Mouse (Mus musculus) midbrain, embryonic 11.5 days (tissue): Measurements from ENCODE around the gene Map3k4. TPM values are rescaled to one million over a fixed set of nuclear protein-coding genes. Genes with fewer than 3 reads are reported as not detected.
"Not testable (repeated sequence)": the region's sequence is repeated elsewhere in the genome, so short reads cannot be mapped to it uniquely, and the experiment has no call there.

Experiments
- ATAC-seq: fragments of 200-750 bp; cut with Nextera tagmentation; 2 replicates; pipeline ENCODE4 v1.8.0; 2017; ENCODE audit warnings: moderate TSS enrichment, moderate library complexity; ENCODE audit not compliant: low FRiP score
- DNase-seq: peaks from one replicate; pipeline ENCODE4 v3.0.0; 2015; ENCODE audit warnings: low spot score; ENCODE audit errors: missing footprints
- H3K27ac ChIP-seq: fragments of 300-500 bp; sonication (generic); 2 replicates; pipeline ENCODE4 v1.5.1; 2014; ENCODE audit warnings: low read depth, low read length
- H3K27me3 ChIP-seq: fragments of 300-500 bp; sonication (generic); 2 replicates; pipeline ENCODE4 v1.6.1; 2014; ENCODE audit warnings: mild to moderate bottlenecking, low read length, moderate library complexity, mixed read lengths; ENCODE audit not compliant: control insufficient read depth, insufficient read depth
- H3K36me3 ChIP-seq: fragments of 300-500 bp; sonication (generic); 2 replicates; pipeline ENCODE4 v1.6.1; 2014; ENCODE audit warnings: mild to moderate bottlenecking, low read length, moderate library complexity, mixed read lengths; ENCODE audit not compliant: control insufficient read depth, insufficient read depth
- H3K4me1 ChIP-seq: fragments of 300-500 bp; sonication (generic); 2 replicates; pipeline ENCODE4 v1.6.1; 2014; ENCODE audit warnings: low read length; ENCODE audit not compliant: control insufficient read depth, insufficient read depth
- H3K4me2 ChIP-seq: fragments of 300-500 bp; sonication (generic); 2 replicates; pipeline ENCODE4 v1.6.1; 2014; ENCODE audit warnings: mild to moderate bottlenecking, moderate library complexity
- H3K4me3 ChIP-seq: fragments of 300-500 bp; sonication (generic); 2 replicates; pipeline ENCODE4 v1.5.1; 2014; ENCODE audit warnings: low read depth, low read length
- H3K9ac ChIP-seq: fragments of 300-500 bp; sonication (generic); 2 replicates; pipeline ENCODE4 v1.6.1; 2014; ENCODE audit warnings: low read length
- H3K9me3 ChIP-seq: fragments of 300-500 bp; sonication (generic); 2 replicates; pipeline ENCODE4 v1.6.1; 2016; ENCODE audit warnings: low read length; ENCODE audit not compliant: control insufficient read depth
- WGBS: fragments of 180-500 bp; shearing (Covaris S2); extraction: QIAGEN DNeasy Blood & Tissue Kit; methylation state at CpG from one replicate; pipeline ENCODE4 v1.1.7; 2014; 5-methylcytosine and 5-hydroxymethylcytosine counted together
- polyA plus RNA-seq: library from polyadenylated mRNA; unstranded; fragments of >200 nt; fragmentation: Nextera tagmentation; extraction: Ambion mirVana; gene quantifications from 2 replicates; pipeline ENCODE4 v1.2.1, GENCODE M21; 2014

Gene Map3k4
- polyA plus RNA-seq, 1 experiment from 2014 or later: 51.3 TPM

DNA sequence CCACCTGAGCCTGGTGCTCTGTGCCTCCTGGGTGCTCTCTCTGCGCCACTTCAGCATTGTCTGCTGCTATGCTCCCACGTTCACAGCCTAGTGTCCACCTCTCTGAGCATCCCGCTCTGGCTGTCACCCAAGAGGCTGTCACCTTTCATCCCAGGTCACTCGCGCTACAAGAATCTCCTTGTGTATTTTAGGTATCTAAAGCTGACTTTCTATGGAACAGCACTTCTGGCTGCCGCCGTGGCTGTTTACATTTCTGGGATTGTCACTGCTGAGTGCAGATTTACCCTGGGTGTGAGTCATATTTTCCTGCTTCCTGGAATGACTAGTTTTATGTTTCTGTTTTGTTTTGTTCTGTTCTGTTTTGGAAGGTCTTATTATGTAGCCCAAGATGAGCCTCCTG, 21.3 kb downstream of the Map3k4 start:
- WGBS: 88% methylated on average over 7 of the region's 7 CpGs
- no peak overlapping the region for H3K4me3 ChIP-seq
- ATAC-seq (no peak), DNase-seq (no peak)
- no peak overlapping the region for H3K27ac ChIP-seq
- H3K4me1 ChIP-seq: no peaks in the 10 kb centered on the region
- no peaks in the 10 kb centered on the region for H3K9me3 ChIP-seq
- H3K36me3 ChIP-seq: no peaks in the 10 kb centered on the region
- H3K9ac ChIP-seq: no peak overlapping the region
- no peak overlapping the region for H3K4me2 ChIP-seq
- no peaks in the 10 kb centered on the region; the same call in 1 of the 2 replicates for H3K27me3 ChIP-seq

DNA sequence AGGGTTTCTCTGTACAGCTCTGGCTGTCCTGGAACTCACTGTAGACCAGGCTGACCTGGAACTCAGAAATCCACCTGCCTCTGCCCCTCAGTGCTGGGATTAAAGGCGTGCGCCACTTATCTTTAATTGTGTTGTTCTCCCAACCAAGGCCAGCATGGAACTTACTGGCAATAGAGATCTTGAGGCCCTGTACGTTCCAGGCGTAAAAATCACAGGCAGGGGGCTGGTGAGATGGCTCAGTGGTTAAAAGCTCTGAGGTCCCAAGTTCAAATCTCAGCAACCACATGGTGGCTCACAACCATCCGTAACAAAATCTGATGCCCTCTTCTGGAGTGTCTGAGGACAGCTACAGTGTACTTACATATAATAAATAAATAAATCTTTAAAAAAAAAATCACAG, 22.7 kb downstream of the Map3k4 start:
- H3K27me3 ChIP-seq, H3K4me1 ChIP-seq, H3K4me2 ChIP-seq, ATAC-seq, H3K9me3 ChIP-seq, H3K9ac ChIP-seq, H3K27ac ChIP-seq, H3K36me3 ChIP-seq, H3K4me3 ChIP-seq: not testable (repeated sequence)
- WGBS: 91% methylated on average over 5 of the region's 5 CpGs
- DNase-seq: peak; percentile 39

DNA sequence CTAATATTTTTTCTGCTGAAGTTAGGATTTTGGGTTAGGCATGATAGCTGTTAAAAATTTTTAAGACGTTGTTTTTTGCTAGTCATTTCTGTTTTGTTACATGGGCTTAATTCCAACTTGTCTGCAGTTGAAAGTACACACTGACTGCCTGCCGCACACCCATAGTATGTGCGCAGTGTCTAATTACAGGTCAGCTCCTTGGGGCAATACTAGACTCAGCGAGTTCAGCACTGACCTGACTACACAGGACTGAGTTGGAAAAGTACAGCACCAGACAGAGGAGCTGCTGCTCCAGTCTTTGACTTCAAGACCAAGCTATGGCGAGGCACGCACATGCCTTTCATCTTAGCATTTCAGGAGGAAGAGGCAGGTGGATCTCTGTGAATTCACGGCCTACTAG, 24.2 kb downstream of the Map3k4 start:
- DNase-seq: no peak
- Histone ChIP-seq H3K9ac (no peak overlapping the region), H3K9me3 (no peaks in the 10 kb centered on the region), H3K27ac (no peak overlapping the region), H3K27me3 (no peaks in the 10 kb centered on the region), H3K4me3 (no peak overlapping the region), H3K4me1 (peaks cover 6% of the 10 kb centered on the region), H3K4me2 (no peak overlapping the region), H3K36me3 (no peaks in the 10 kb centered on the region)
- WGBS: 98% methylated on average over 7 of the region's 7 CpGs
- ATAC-seq: no peak

DNA sequence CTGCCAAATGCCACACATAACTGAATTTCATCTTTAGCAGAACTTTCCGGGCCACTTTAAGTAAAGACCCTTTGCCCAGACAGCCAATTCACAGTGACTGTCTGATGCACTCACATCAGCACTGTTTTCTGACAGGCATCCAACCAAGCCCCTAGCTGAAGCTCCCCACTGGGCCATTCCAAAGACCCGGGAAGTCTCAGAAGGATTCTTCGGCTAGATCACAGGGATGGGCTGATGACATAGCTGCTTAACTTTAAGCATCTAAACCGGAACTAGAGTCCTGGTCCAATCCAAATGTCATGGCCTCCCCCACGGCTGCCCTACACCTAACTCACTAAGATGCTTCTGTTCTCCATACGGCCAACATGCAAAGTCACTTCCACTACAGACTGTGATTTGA, 25.0 kb downstream of the Map3k4 start:
- Histone ChIP-seq H3K9ac (no peak overlapping the region), H3K4me2 (no peak overlapping the region), H3K27ac (no peak overlapping the region), H3K27me3 (no peaks in the 10 kb centered on the region), H3K4me3 (no peak overlapping the region), H3K4me1 (peaks cover 6% of the 10 kb centered on the region), H3K36me3 (no peaks in the 10 kb centered on the region), H3K9me3 (no peaks in the 10 kb centered on the region)
- WGBS: 74% methylated on average over 6 of the region's 6 CpGs
- DNase-seq (peak; percentile 72), ATAC-seq (no peak)

DNA sequence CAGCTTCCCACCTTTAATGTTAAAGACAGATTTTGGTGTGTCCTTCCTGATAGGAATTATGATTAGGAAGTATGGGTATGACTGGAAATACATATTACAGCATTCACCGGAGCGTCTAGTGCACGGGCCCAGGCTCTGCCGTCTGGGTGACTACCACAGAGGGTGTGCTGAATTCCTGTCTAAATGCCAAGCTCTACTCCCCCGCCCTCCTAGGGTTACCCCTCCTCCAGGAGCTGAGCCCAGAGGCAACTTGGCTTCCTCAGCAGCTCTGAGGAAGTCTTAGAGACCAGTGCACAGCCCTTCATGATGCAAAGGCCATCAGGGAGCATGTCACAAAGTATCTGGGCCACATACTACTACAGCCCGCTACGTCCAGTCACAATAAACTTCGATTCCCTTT, 25.7 kb downstream of the Map3k4 start:
- H3K36me3 ChIP-seq: no peaks in the 10 kb centered on the region
- WGBS: 92% methylated on average over 8 of the region's 8 CpGs
- H3K4me1 ChIP-seq: peaks cover 6% of the 10 kb centered on the region
- ATAC-seq: no peak
- no peak overlapping the region for H3K9ac ChIP-seq
- H3K4me2 ChIP-seq: no peak overlapping the region
- H3K27ac ChIP-seq: no peak overlapping the region
- H3K4me3 ChIP-seq: no peak overlapping the region
- no peaks in the 10 kb centered on the region for H3K27me3 ChIP-seq
- H3K9me3 ChIP-seq: no peaks in the 10 kb centered on the region
- no peak for DNase-seq

DNA sequence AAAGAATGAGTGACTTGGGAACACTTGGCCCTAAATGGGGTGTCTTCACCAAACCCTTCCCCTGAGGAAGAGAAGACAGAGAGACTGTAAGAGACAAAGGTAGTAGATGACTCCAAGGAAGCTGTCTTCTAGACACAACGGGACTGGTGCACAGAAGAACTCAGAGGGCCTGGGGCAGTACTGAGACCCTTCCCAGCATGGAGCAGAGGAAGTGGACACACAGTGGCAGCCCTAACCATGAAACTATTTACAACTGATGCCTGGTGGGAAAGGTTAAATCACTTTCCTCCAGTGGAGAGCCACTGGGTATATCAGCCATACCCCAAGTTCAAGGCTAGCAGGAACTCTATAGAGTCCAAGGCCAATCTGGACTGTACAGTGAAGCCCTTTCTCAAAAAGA, 26.2 kb downstream of the Map3k4 start:
- WGBS: 96% methylated on average over 1 of the region's 1 CpGs
- H3K9ac ChIP-seq: no peak overlapping the region
- H3K36me3 ChIP-seq: no peaks in the 10 kb centered on the region
- peaks cover 6% of the 10 kb centered on the region for H3K4me1 ChIP-seq
- H3K9me3 ChIP-seq: no peaks in the 10 kb centered on the region
- H3K27ac ChIP-seq: no peak overlapping the region
- no peak overlapping the region for H3K4me2 ChIP-seq
- no peaks in the 10 kb centered on the region for H3K27me3 ChIP-seq
- ATAC-seq: no peak
- no peak overlapping the region for H3K4me3 ChIP-seq
- DNase-seq: peak; percentile 69

DNA sequence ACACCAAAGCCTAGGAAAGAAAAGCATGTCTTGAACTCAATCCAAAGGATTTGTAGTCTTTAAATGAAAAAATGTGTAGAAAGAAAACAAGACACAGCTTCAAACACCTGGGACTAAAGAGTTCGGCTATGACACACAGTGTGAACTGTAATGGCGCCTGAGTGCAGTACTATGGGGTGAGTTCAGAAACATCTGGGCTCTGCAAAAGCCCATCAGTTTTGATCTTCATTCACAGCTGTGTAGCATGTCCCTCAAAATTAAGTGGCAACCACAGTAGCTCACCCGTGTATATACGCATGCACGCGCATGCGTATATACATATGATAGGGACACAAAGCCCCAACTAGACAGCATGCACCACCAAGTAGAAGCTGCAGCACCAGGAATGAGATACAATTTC, 27.4 kb downstream of the Map3k4 start:
- 85% methylated on average over 7 of the region's 7 CpGs for WGBS
- Histone ChIP-seq H3K9ac (no peak overlapping the region), H3K36me3 (no peaks in the 10 kb centered on the region), H3K27ac (no peak overlapping the region), H3K4me1 (peaks cover 6% of the 10 kb centered on the region), H3K4me2 (no peak overlapping the region), H3K27me3 (no peaks in the 10 kb centered on the region), H3K9me3 (no peaks in the 10 kb centered on the region), H3K4me3 (no peak overlapping the region)
- ATAC-seq (peak; percentile 75; the same call in 1 of the 2 replicates), DNase-seq (no peak)

DNA sequence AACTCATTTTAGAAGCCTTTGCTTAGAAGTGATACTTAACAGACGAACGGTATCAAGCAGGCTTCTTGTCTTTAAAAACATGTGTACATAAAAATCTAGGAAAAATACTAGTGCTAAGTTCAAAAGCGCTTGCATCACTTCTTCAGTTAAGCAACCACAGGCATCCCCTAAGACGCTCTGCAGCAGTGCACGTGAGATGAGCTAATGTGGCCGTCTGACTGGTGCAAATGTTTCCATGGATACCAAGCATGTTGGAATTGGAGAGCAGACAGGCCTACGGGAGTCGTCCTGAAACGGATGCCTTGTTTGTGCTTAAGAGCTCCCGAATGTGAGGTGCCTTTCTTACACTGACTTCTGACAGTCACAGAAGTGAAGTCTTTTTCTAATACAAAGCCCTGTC, 27.9 kb downstream of the Map3k4 start:
- ATAC-seq (peak; percentile 88), DNase-seq (peak; percentile 88)
- Histone ChIP-seq H3K9me3 (no peaks in the 10 kb centered on the region), H3K9ac (no peak overlapping the region), H3K4me1 (peaks cover 6% of the 10 kb centered on the region), H3K4me2 (no peak overlapping the region), H3K27ac (no peak overlapping the region), H3K36me3 (no peaks in the 10 kb centered on the region), H3K27me3 (no peaks in the 10 kb centered on the region), H3K4me3 (no peak overlapping the region)
- 29% methylated on average over 10 of the region's 10 CpGs for WGBS

DNA sequence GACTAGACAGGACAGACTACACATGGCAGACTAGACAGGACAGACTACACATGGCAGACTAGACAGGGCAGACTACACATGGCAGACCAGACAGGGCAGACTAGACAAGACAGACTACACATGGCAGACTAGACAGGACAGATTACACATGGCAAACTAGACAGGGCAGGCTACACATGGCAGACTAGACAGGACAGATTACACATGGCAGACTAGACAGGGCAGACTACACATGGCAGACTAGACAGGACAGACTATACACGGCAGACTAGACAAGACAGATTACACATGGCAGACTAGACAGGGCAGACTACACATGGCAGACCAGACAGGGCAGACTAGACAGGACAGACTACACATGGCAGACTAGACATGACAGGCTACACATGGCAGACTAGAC, 28.8 kb downstream of the Map3k4 start:
- not testable (repeated sequence) for ATAC-seq, H3K4me2 ChIP-seq, H3K27me3 ChIP-seq, H3K9me3 ChIP-seq, H3K9ac ChIP-seq, H3K4me1 ChIP-seq, H3K36me3 ChIP-seq, H3K4me3 ChIP-seq, H3K27ac ChIP-seq
- WGBS: 88% methylated on average over 1 of the region's 1 CpGs
- DNase-seq: peak; percentile 79

DNA sequence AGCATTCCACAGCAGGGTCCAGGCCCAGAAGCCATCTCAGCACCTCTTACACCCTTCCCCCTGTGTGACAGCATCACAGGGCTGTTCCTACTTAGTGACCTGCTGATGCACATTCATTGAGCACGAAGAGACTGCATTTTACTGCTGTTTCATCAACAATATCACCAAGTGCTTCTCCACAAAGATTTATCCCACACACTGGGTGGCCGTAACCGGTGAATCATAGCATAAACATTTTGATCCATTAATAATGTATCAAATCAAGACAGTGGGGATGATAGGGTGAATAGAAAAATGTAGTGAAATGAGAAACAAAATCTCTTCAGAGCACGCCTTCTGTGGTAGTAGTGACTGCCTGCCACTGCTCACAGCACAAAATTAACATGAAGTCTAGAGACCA, 29.7 kb downstream of the Map3k4 start:
- H3K4me2 ChIP-seq: no peak overlapping the region
- no peak overlapping the region for H3K27ac ChIP-seq
- peaks cover 6% of the 10 kb centered on the region for H3K4me1 ChIP-seq
- DNase-seq (no peak), ATAC-seq (no peak)
- no peak overlapping the region for H3K4me3 ChIP-seq
- 97% methylated on average over 4 of the region's 4 CpGs for WGBS
- H3K36me3 ChIP-seq: no peaks in the 10 kb centered on the region
- no peaks in the 10 kb centered on the region for H3K9me3 ChIP-seq
- no peaks in the 10 kb centered on the region for H3K27me3 ChIP-seq
- no peak overlapping the region for H3K9ac ChIP-seq
